Mouse (Mus musculus): ENCODE results near the gene Slc7a8. TPM values are rescaled to one million over a fixed set of nuclear protein-coding genes. Genes with fewer than 3 reads are reported as not detected.
"Not testable (repeated sequence)": the region's sequence is repeated elsewhere in the genome, so short reads cannot be mapped to it uniquely, and the experiment has no call there.

Gene Slc7a8
- polyA plus RNA-seq, 1 experiment = 2.0 TPM

GRCm38 (mm10) chr14:54768314-54769067, 13.3 kb downstream of the Slc7a8 start:
- TF ChIP-seq POLR2A (IDR thresholded peaks at IDR 0.05; ENCODE audit: low read depth, low read length) = no peak
- TF ChIP-seq CTCF (IDR thresholded peaks at IDR 0.05; ENCODE audit: borderline replicate concordance, insufficient read depth, low read length) = no peak
- no peak overlapping the region for H3K27ac ChIP-seq (ENCODE audit: insufficient read depth, low read length)
- H3K4me1 ChIP-seq (ENCODE audit: control insufficient read depth, insufficient read depth, low read length) = no peaks in the 10 kb centered on the region
- no peak overlapping the region for H3K4me3 ChIP-seq (ENCODE audit: insufficient read depth, low read length)

GRCm38 (mm10) chr14:54766937-54767336, 14.8 kb downstream of the Slc7a8 start:
- H3K27ac ChIP-seq (ENCODE audit: insufficient read depth, low read length); H3K4me1 ChIP-seq (ENCODE audit: control insufficient read depth, insufficient read depth, low read length); H3K4me3 ChIP-seq (ENCODE audit: insufficient read depth, low read length): not testable (repeated sequence)

GRCm38 (mm10) chr14:54756382-54756781, 25.4 kb downstream of the Slc7a8 start:
- Histone ChIP-seq H3K4me1 (ENCODE audit: control insufficient read depth, insufficient read depth, low read length) (no peaks in the 10 kb centered on the region), H3K27ac (ENCODE audit: insufficient read depth, low read length) (no peak overlapping the region), H3K4me3 (ENCODE audit: insufficient read depth, low read length) (no peak overlapping the region)
- TF ChIP-seq POLR2A (IDR thresholded peaks at IDR 0.05; ENCODE audit: low read depth, low read length) (no peak), CTCF (IDR thresholded peaks at IDR 0.05; ENCODE audit: borderline replicate concordance, insufficient read depth, low read length) (no peak)

- TF ChIP-seq POLR2A (IDR thresholded peaks at IDR 0.05; ENCODE audit: low read depth, low read length) (no peak), CTCF (IDR thresholded peaks at IDR 0.05; ENCODE audit: borderline replicate concordance, insufficient read depth, low read length) (no peak)
- Histone ChIP-seq H3K27ac (ENCODE audit: insufficient read depth, low read length) (no peak overlapping the region), H3K4me3 (ENCODE audit: insufficient read depth, low read length) (no peak overlapping the region), H3K4me1 (ENCODE audit: control insufficient read depth, insufficient read depth, low read length) (no peaks in the 10 kb centered on the region)
Observed at GRCm38 (mm10) chr14:54754602-54755018, 27.1 kb downstream of the Slc7a8 start.

GRCm38 (mm10) chr14:54753986-54754601, 27.7 kb downstream of the Slc7a8 start:
- Histone ChIP-seq H3K4me1 (ENCODE audit: control insufficient read depth, insufficient read depth, low read length) (no peaks in the 10 kb centered on the region), H3K27ac (ENCODE audit: insufficient read depth, low read length) (no peak overlapping the region), H3K4me3 (ENCODE audit: insufficient read depth, low read length) (no peak overlapping the region)
- TF ChIP-seq POLR2A (IDR thresholded peaks at IDR 0.05; ENCODE audit: low read depth, low read length) = no peak
- TF ChIP-seq CTCF (IDR thresholded peaks at IDR 0.05; ENCODE audit: borderline replicate concordance, insufficient read depth, low read length) = no peak

- Histone ChIP-seq H3K4me3 (ENCODE audit: insufficient read depth, low read length) (no peak overlapping the region), H3K4me1 (ENCODE audit: control insufficient read depth, insufficient read depth, low read length) (no peaks in the 10 kb centered on the region), H3K27ac (ENCODE audit: insufficient read depth, low read length) (no peak overlapping the region)
- no peak for TF ChIP-seq CTCF (IDR thresholded peaks at IDR 0.05; ENCODE audit: borderline replicate concordance, insufficient read depth, low read length)
- TF ChIP-seq POLR2A (IDR thresholded peaks at IDR 0.05; ENCODE audit: low read depth, low read length) = no peak
Observed at GRCm38 (mm10) chr14:54752938-54753337, 28.8 kb downstream of the Slc7a8 start.

GRCm38 (mm10) chr14:54751768-54752167, 30.0 kb downstream of the Slc7a8 start:
- H3K4me1 ChIP-seq (ENCODE audit: control insufficient read depth, insufficient read depth, low read length) = no peaks in the 10 kb centered on the region
- no peak overlapping the region for H3K4me3 ChIP-seq (ENCODE audit: insufficient read depth, low read length)
- H3K27ac ChIP-seq (ENCODE audit: insufficient read depth, low read length) = no peak overlapping the region
- no peak for TF ChIP-seq POLR2A (IDR thresholded peaks at IDR 0.05; ENCODE audit: low read depth, low read length)
- no peak for TF ChIP-seq CTCF (IDR thresholded peaks at IDR 0.05; ENCODE audit: borderline replicate concordance, insufficient read depth, low read length)

GRCm38 (mm10) chr14:54749238-54749637, 32.5 kb downstream of the Slc7a8 start:
- Histone ChIP-seq H3K27ac (ENCODE audit: insufficient read depth, low read length) (no peak overlapping the region), H3K4me3 (ENCODE audit: insufficient read depth, low read length) (no peak overlapping the region), H3K4me1 (ENCODE audit: control insufficient read depth, insufficient read depth, low read length) (no peaks in the 10 kb centered on the region)
- no peak for TF ChIP-seq CTCF (IDR thresholded peaks at IDR 0.05; ENCODE audit: borderline replicate concordance, insufficient read depth, low read length)
- no peak for TF ChIP-seq POLR2A (IDR thresholded peaks at IDR 0.05; ENCODE audit: low read depth, low read length)

- no peak for TF ChIP-seq CTCF (IDR thresholded peaks at IDR 0.05; ENCODE audit: borderline replicate concordance, insufficient read depth, low read length)
- no peak for TF ChIP-seq POLR2A (IDR thresholded peaks at IDR 0.05; ENCODE audit: low read depth, low read length)
- H3K4me1 ChIP-seq (ENCODE audit: control insufficient read depth, insufficient read depth, low read length) = no peaks in the 10 kb centered on the region
- H3K27ac ChIP-seq (ENCODE audit: insufficient read depth, low read length) = no peak overlapping the region
- no peak overlapping the region for H3K4me3 ChIP-seq (ENCODE audit: insufficient read depth, low read length)
Observed at GRCm38 (mm10) chr14:54747942-54748917, 33.5 kb downstream of the Slc7a8 start.
